Mouse (Mus musculus) lung, adult 2 months (tissue): Measurements from ENCODE around the gene Batf.

Experiments used
- CTCF ChIP-seq: fragments of 200-500 bp; IDR thresholded peaks from 2 replicates; pipeline ENCODE4 v1.5.1; 2011; ENCODE audit warnings: mild to moderate bottlenecking, low read length, control low read depth; ENCODE audit not compliant: insufficient read depth
- POLR2A ChIP-seq: fragments of 200-500 bp; IDR thresholded peaks from 2 replicates; pipeline ENCODE4 v1.6.1; 2011; ENCODE audit warnings: low read depth, mild to moderate bottlenecking, control low read depth, low read length, borderline replicate concordance; ENCODE audit errors: extremely low read depth

DNA sequence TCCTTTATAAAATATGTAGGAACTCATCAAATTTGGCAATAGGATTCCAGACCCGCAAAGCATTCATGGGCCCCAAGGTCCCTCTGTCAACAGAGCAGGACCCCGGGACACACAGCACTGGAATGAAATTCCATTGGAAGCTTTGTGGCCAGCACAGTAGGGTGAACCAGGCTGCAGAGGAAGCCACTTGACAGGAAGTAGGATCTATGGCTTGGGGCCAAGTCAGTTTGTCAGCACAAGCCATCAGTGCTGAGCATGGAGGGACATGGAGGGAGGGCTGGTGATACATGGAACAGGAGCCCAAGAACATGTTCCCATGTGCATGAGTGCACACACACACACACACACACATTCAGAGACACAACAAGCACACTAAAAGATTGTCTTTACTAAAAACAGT lies 49.7 kb downstream of the Batf start:
- TF ChIP-seq POLR2A (no peak), CTCF (no peak)
